Mouse (Mus musculus) right cerebral cortex, postnatal 36 days (tissue): ENCODE data around the gene Nr0b2.

Source experiments
- DNase-seq, 2 experiments: peaks; one replicate each; pipeline ENCODE4 v3.0.0; 2022; ENCODE audit warnings: low spot score in 2 of 2, mixed read lengths in 1 of 2

The Nr0b2 gene

DNA sequence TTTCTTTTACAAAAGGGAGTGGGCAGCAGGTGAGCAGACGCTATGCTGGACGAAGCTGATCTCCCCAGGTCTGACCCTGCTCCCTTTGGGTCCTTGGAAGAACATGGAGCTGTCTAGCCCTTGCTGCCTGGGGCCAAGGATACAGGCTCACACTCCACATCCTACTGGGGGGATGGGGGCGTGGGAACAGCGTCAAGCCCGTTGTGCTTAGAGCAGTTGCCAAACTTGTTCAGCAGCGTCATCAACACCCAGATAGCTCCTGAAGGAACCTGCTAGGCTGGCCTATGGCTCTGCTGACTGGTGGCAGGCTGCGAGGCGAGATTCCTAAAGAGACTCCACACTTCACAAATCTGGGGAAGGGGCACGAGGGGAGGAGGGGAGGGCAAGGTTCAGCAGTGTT lies 52.2 kb downstream of the Nr0b2 start:
- no peak for DNase-seq
